Mouse (Mus musculus): Measurements from ENCODE around the gene Gm9195. TPM values are rescaled to one million over a fixed set of nuclear protein-coding genes. Genes with fewer than 3 reads are reported as not detected.

Gene Gm9195
- polyA plus RNA-seq, 1 experiment = not detected

- Histone ChIP-seq H3ac (ENCODE audit: control insufficient read depth, insufficient read length, low read depth) (no peak overlapping the region), H3K27me3 (ENCODE audit: control insufficient read depth, insufficient read depth, insufficient read length) (peaks cover 19% of the 10 kb centered on the region), H3K36me3 (ENCODE audit: control insufficient read depth, insufficient read depth) (no peaks in the 10 kb centered on the region), H3K79me3 (ENCODE audit: low read depth) (no peaks in the 10 kb centered on the region), H3K79me2 (ENCODE audit: control insufficient read depth, insufficient read depth) (no peaks in the 10 kb centered on the region), H3K4me3 (ENCODE audit: insufficient read depth, poor library complexity, severe bottlenecking) (no peak overlapping the region)
- TF ChIP-seq MYOG (IDR thresholded peaks at IDR 0.05; ENCODE audit: control insufficient read depth, extremely low read depth, insufficient read length) (no peak), USF1 (IDR thresholded peaks at IDR 0.05; ENCODE audit: low read depth) (no peak), FOSL1 (IDR thresholded peaks at IDR 0.05; ENCODE audit: insufficient read depth, low read length, poor library complexity, severe bottlenecking) (no peak), MYOD1 (IDR thresholded peaks at IDR 0.05; ENCODE audit: control insufficient read depth, insufficient read length, low read depth) (no peak), CTCF (IDR thresholded peaks at IDR 0.05; ENCODE audit: control insufficient read depth, insufficient read depth, insufficient read length) (no peak), MAX (IDR thresholded peaks at IDR 0.05) (no peak), CEBPB (IDR thresholded peaks at IDR 0.05; ENCODE audit: low read depth) (no peak)
Observed at GRCm38 (mm10) chr14:72504985-72505384, 13.3 kb upstream of the Gm9195 start.

GRCm38 (mm10) chr14:72503241-72503640, 11.6 kb upstream of the Gm9195 start:
- no peaks in the 10 kb centered on the region for H3K36me3 ChIP-seq (ENCODE audit: control insufficient read depth, insufficient read depth)
- H3K79me3 ChIP-seq (ENCODE audit: low read depth) = no peaks in the 10 kb centered on the region
- peaks cover 19% of the 10 kb centered on the region for H3K27me3 ChIP-seq (ENCODE audit: control insufficient read depth, insufficient read depth, insufficient read length)
- H3ac ChIP-seq (ENCODE audit: control insufficient read depth, insufficient read length, low read depth) = no peak overlapping the region
- H3K79me2 ChIP-seq (ENCODE audit: control insufficient read depth, insufficient read depth) = no peaks in the 10 kb centered on the region
- no peak overlapping the region for H3K4me3 ChIP-seq (ENCODE audit: insufficient read depth, poor library complexity, severe bottlenecking)
- TF ChIP-seq CEBPB (IDR thresholded peaks at IDR 0.05; ENCODE audit: low read depth) (no peak), MYOG (IDR thresholded peaks at IDR 0.05; ENCODE audit: control insufficient read depth, extremely low read depth, insufficient read length) (no peak), USF1 (IDR thresholded peaks at IDR 0.05; ENCODE audit: low read depth) (no peak)

- TF ChIP-seq FOSL1 (IDR thresholded peaks at IDR 0.05; ENCODE audit: insufficient read depth, low read length, poor library complexity, severe bottlenecking) (no peak), MAX (IDR thresholded peaks at IDR 0.05) (no peak), CTCF (IDR thresholded peaks at IDR 0.05; ENCODE audit: control insufficient read depth, insufficient read depth, insufficient read length) (no peak), MYOG (IDR thresholded peaks at IDR 0.05; ENCODE audit: control insufficient read depth, extremely low read depth, insufficient read length) (no peak), USF1 (IDR thresholded peaks at IDR 0.05; ENCODE audit: low read depth) (no peak), MYOD1 (IDR thresholded peaks at IDR 0.05; ENCODE audit: control insufficient read depth, insufficient read length, low read depth) (no peak), CEBPB (IDR thresholded peaks at IDR 0.05; ENCODE audit: low read depth) (no peak)
- H3ac ChIP-seq (ENCODE audit: control insufficient read depth, insufficient read length, low read depth) = no peak overlapping the region
- no peak overlapping the region for H3K4me3 ChIP-seq (ENCODE audit: insufficient read depth, poor library complexity, severe bottlenecking)
Observed at GRCm38 (mm10) chr14:72493775-72494174, 2.1 kb upstream of the Gm9195 start.

GRCm38 (mm10) chr14:72490367-72490766, 1.3 kb downstream of the Gm9195 start:
- Histone ChIP-seq H3K79me3 (ENCODE audit: low read depth) (no peaks in the 10 kb centered on the region), H3ac (ENCODE audit: control insufficient read depth, insufficient read length, low read depth) (no peak overlapping the region), H3K79me2 (ENCODE audit: control insufficient read depth, insufficient read depth) (no peaks in the 10 kb centered on the region), H3K27me3 (ENCODE audit: control insufficient read depth, insufficient read depth, insufficient read length) (peaks cover 14% of the 10 kb centered on the region), H3K4me3 (ENCODE audit: insufficient read depth, poor library complexity, severe bottlenecking) (no peak overlapping the region), H3K36me3 (ENCODE audit: control insufficient read depth, insufficient read depth) (no peaks in the 10 kb centered on the region)
- TF ChIP-seq MYOG (IDR thresholded peaks at IDR 0.05; ENCODE audit: control insufficient read depth, extremely low read depth, insufficient read length) = no peak
- no peak for TF ChIP-seq MYOD1 (IDR thresholded peaks at IDR 0.05; ENCODE audit: control insufficient read depth, insufficient read length, low read depth)
- no peak for TF ChIP-seq MAX (IDR thresholded peaks at IDR 0.05)
- TF ChIP-seq CTCF (IDR thresholded peaks at IDR 0.05; ENCODE audit: control insufficient read depth, insufficient read depth, insufficient read length) = no peak
- TF ChIP-seq CEBPB (IDR thresholded peaks at IDR 0.05; ENCODE audit: low read depth) = no peak
- no peak for TF ChIP-seq FOSL1 (IDR thresholded peaks at IDR 0.05; ENCODE audit: insufficient read depth, low read length, poor library complexity, severe bottlenecking)
- no peak for TF ChIP-seq USF1 (IDR thresholded peaks at IDR 0.05; ENCODE audit: low read depth)

More at GRCm38 (mm10) chr14:72493775-72494174, 2.1 kb upstream of the Gm9195 start:
- H3K27me3 ChIP-seq (ENCODE audit: control insufficient read depth, insufficient read depth, insufficient read length) = peaks cover 18% of the 10 kb centered on the region
- H3K79me2 ChIP-seq (ENCODE audit: control insufficient read depth, insufficient read depth) = no peaks in the 10 kb centered on the region
- H3K79me3 ChIP-seq (ENCODE audit: low read depth) = no peaks in the 10 kb centered on the region
- no peaks in the 10 kb centered on the region for H3K36me3 ChIP-seq (ENCODE audit: control insufficient read depth, insufficient read depth)

GRCm38 (mm10) chr14:72474501-72474900, 17.1 kb downstream of the Gm9195 start:
- H3K36me3 ChIP-seq (ENCODE audit: control insufficient read depth, insufficient read depth) = no peaks in the 10 kb centered on the region
- no peak overlapping the region for H3K4me3 ChIP-seq (ENCODE audit: insufficient read depth, poor library complexity, severe bottlenecking)
- H3K27me3 ChIP-seq (ENCODE audit: control insufficient read depth, insufficient read depth, insufficient read length) = peaks cover 16% of the 10 kb centered on the region
- no peaks in the 10 kb centered on the region for H3K79me2 ChIP-seq (ENCODE audit: control insufficient read depth, insufficient read depth)
- H3ac ChIP-seq (ENCODE audit: control insufficient read depth, insufficient read length, low read depth) = no peak overlapping the region
- no peaks in the 10 kb centered on the region for H3K79me3 ChIP-seq (ENCODE audit: low read depth)
- TF ChIP-seq MYOD1 (IDR thresholded peaks at IDR 0.05; ENCODE audit: control insufficient read depth, insufficient read length, low read depth) (no peak), CTCF (IDR thresholded peaks at IDR 0.05; ENCODE audit: control insufficient read depth, insufficient read depth, insufficient read length) (no peak), FOSL1 (IDR thresholded peaks at IDR 0.05; ENCODE audit: insufficient read depth, low read length, poor library complexity, severe bottlenecking) (no peak), MYOG (IDR thresholded peaks at IDR 0.05; ENCODE audit: control insufficient read depth, extremely low read depth, insufficient read length) (no peak), CEBPB (IDR thresholded peaks at IDR 0.05; ENCODE audit: low read depth) (no peak), USF1 (IDR thresholded peaks at IDR 0.05; ENCODE audit: low read depth) (no peak), MAX (IDR thresholded peaks at IDR 0.05) (no peak)

GRCm38 (mm10) chr14:72468429-72468828, 23.2 kb downstream of the Gm9195 start:
- Histone ChIP-seq H3K79me3 (ENCODE audit: low read depth) (no peaks in the 10 kb centered on the region), H3K79me2 (ENCODE audit: control insufficient read depth, insufficient read depth) (no peaks in the 10 kb centered on the region), H3K4me3 (ENCODE audit: insufficient read depth, poor library complexity, severe bottlenecking) (no peak overlapping the region), H3K27me3 (ENCODE audit: control insufficient read depth, insufficient read depth, insufficient read length) (peaks cover 41% of the 10 kb centered on the region), H3ac (ENCODE audit: control insufficient read depth, insufficient read length, low read depth) (no peak overlapping the region), H3K36me3 (ENCODE audit: control insufficient read depth, insufficient read depth) (no peaks in the 10 kb centered on the region)
- TF ChIP-seq CEBPB (IDR thresholded peaks at IDR 0.05; ENCODE audit: low read depth) (no peak), MYOG (IDR thresholded peaks at IDR 0.05; ENCODE audit: control insufficient read depth, extremely low read depth, insufficient read length) (no peak), MAX (IDR thresholded peaks at IDR 0.05) (no peak)

Measured in C2C12 (cell line).